Mouse (Mus musculus) liver, embryonic 14.5 days (tissue): ENCODE data around the gene Itga1.

Source experiments
- CTCF ChIP-seq: IDR thresholded peaks from 2 replicates; pipeline ENCODE4 v1.5.1; 2016; ENCODE audit warnings: antibody characterized with exemption, low read depth, control low read depth
- EP300 ChIP-seq: IDR thresholded peaks from 2 replicates; pipeline ENCODE4 v1.6.1; 2016; ENCODE audit warnings: antibody characterized with exemption, low read depth

DNA sequence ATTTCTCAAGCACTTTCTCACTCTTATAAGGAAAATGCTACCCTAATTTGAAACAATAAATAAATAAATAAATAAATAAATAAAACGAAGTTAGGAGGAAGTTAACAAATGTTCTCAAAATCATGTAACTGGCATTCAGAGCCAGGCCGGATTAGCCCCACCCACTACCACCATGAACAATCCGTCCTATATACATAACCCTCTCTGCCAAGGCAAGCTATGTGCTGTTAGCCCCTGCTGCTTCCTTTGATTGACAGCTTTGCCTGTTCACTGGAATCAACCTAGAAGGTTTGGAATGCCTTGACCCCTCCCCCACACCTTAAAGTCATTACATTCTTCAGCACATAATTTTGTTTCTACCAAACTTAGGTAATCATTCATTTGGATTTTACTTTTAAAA lies 10.3 kb downstream of the Itga1 start:
- TF ChIP-seq CTCF, result no peak
- no peak for TF ChIP-seq EP300
